Mouse (Mus musculus) liver, postnatal 0 days (tissue): Measurements from ENCODE around the gene Tlnrd1. TPM values are rescaled to one million over a fixed set of nuclear protein-coding genes. Genes with fewer than 3 reads are reported as not detected.

ENCODE experiments used
- ATAC-seq: fragments of 200-750 bp; cut with Nextera tagmentation; 2 replicates; pipeline ENCODE4 v1.8.0; 2017; ENCODE audit warnings: mild to moderate bottlenecking, moderate library complexity
- DNase-seq: peaks from one replicate; pipeline ENCODE4 v3.0.0-alpha.2; 2016
- H3K27ac ChIP-seq: fragments of 300-500 bp; sonication (generic); 2 replicates; pipeline ENCODE4 v1.5.1; 2014; ENCODE audit warnings: antibody characterized with exemption, moderate library complexity, mild to moderate bottlenecking, low read depth
- H3K27me3 ChIP-seq: fragments of 300-500 bp; sonication (generic); 2 replicates; pipeline ENCODE4 v1.6.1; 2014; ENCODE audit warnings: low read length, control low read depth, mixed read lengths; ENCODE audit not compliant: insufficient read depth
- H3K36me3 ChIP-seq: fragments of 300-500 bp; sonication (generic); replicated peaks from 2 replicates; pipeline ENCODE4 v1.6.1; 2014; ENCODE audit warnings: mild to moderate bottlenecking, control low read depth, low read length, moderate library complexity, mixed read lengths; ENCODE audit not compliant: insufficient read depth
- H3K4me1 ChIP-seq: fragments of 300-500 bp; sonication (generic); 2 replicates; pipeline ENCODE4 v1.6.1; 2014; ENCODE audit warnings: antibody characterized with exemption, mild to moderate bottlenecking, control low read depth; ENCODE audit not compliant: insufficient read depth
- H3K4me2 ChIP-seq: fragments of 300-500 bp; sonication (generic); 2 replicates; pipeline ENCODE4 v1.6.1; 2014; ENCODE audit warnings: low read depth, mild to moderate bottlenecking, low read length, moderate library complexity, mixed read lengths
- H3K4me3 ChIP-seq: fragments of 300-500 bp; sonication (generic); 2 replicates; pipeline ENCODE4 v1.5.1; 2014; ENCODE audit warnings: low read depth, low read length
- H3K9ac ChIP-seq: fragments of 300-500 bp; sonication (generic); replicated peaks from 2 replicates; pipeline ENCODE4 v1.6.1; 2014; ENCODE audit warnings: mild to moderate bottlenecking, moderate library complexity
- H3K9me3 ChIP-seq: fragments of 300-500 bp; sonication (generic); 2 replicates; pipeline ENCODE4 v1.6.1; 2016; ENCODE audit warnings: mild to moderate bottlenecking, control low read depth, low read length, mixed read lengths
- CTCF ChIP-seq: sonication (generic); IDR thresholded peaks from 2 replicates; pipeline ENCODE4 v1.5.1; 2016; ENCODE audit warnings: antibody characterized with exemption, low read depth
- EP300 ChIP-seq: IDR thresholded peaks from 2 replicates; pipeline ENCODE4 v1.6.1; 2016; ENCODE audit warnings: antibody characterized with exemption, low read depth, mild to moderate bottlenecking
- WGBS: fragments of 180-500 bp; shearing (Covaris S2); extraction: QIAGEN DNeasy Blood & Tissue Kit; methylation state at CpG from one replicate; pipeline ENCODE4 v1.1.7; 2014; ENCODE audit not compliant: insufficient replicate concordance; 5-methylcytosine and 5-hydroxymethylcytosine counted together
- polyA plus RNA-seq: library from polyadenylated mRNA; unstranded; fragments of >200 nt; fragmentation: Nextera tagmentation; extraction: Ambion mirVana; gene quantifications from 2 replicates; pipeline ENCODE4 v1.2.1, GENCODE M21; 2015

Tlnrd1 gene
- polyA plus RNA-seq, 1 experiment from 2014 or later = 6.0 TPM

DNA sequence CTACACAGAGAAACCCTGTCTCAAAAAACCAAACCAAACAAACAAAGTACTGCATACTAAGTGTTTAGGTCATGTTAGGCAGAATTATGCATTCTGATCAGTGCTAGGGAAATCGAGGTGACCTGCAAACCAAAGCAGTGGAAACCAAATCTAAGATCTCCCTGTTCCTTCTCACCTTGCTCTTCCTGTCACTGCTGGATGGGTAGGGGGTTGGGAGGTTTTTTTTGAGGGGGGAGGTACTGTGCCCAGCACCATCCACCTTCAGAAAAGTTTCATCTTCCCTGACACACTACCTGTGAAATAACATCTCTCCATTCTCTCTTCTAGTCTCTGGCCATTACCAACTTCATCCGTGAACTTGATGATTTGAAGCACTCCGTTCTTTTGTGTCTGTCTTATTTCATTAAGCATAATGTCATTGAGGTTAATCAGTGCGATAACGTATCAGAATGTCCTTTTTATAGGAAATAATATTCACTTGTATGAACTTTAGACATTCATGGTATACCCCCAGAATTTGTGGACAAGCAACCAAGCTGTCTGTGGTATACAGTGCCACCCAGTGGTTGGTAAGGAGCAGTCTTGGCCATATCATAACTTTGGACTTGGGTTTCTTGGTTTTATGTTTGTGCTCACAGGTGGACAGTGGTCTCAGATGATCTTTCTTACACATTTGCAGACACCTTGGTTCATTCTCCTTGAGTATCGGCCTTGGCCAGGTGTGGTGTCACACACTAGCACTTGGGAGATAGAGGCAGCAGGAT lies 2.4 kb upstream of the Tlnrd1 start:
- TF ChIP-seq EP300 = no peak
- TF ChIP-seq CTCF = peak; percentile 85
- H3K36me3 ChIP-seq = peaks cover 9% of the 10 kb centered on the region
- H3K4me2 ChIP-seq = peak overlapping the region; percentile 97; the same call in 1 of the 2 replicates
- no peak overlapping the region for H3K9ac ChIP-seq
- peak overlapping the region; percentile 96 for H3K27ac ChIP-seq
- peaks cover 46% of the 10 kb centered on the region for H3K4me1 ChIP-seq
- no peaks in the 10 kb centered on the region for H3K27me3 ChIP-seq
- DNase-seq (no peak), ATAC-seq (no peak)
- 85% methylated on average over 6 of the region's 6 CpGs for whole genome bisulfite sequencing
- no peak overlapping the region for H3K4me3 ChIP-seq
- no peaks in the 10 kb centered on the region for H3K9me3 ChIP-seq

- peak overlapping the region; percentile 96 for H3K27ac ChIP-seq
- H3K4me1 ChIP-seq = peaks cover 49% of the 10 kb centered on the region
- ATAC-seq = peak; percentile 14
- H3K9me3 ChIP-seq = no peaks in the 10 kb centered on the region
- peak overlapping the region; percentile 97 for H3K4me2 ChIP-seq
- 31% methylated on average over 4 of the region's 4 CpGs for WGBS
- no peak for TF ChIP-seq CTCF
- peak; percentile 84 for TF ChIP-seq EP300
- H3K9ac ChIP-seq = peak overlapping the region; percentile 96; the same call in 1 of the 2 replicates
- DNase-seq = peak; percentile 40
- H3K4me3 ChIP-seq = peak overlapping the region; percentile 92; the same call in 1 of the 2 replicates
- H3K27me3 ChIP-seq = no peaks in the 10 kb centered on the region
- peaks cover 9% of the 10 kb centered on the region for H3K36me3 ChIP-seq
These were observed 1.7 kb upstream of the Tlnrd1 start for GRCm38 (mm10) chr7:83885835-83886234.

GRCm38 (mm10) chr7:83884921-83885532 lies 922 bp upstream of the Tlnrd1 start:
- H3K4me1 ChIP-seq = peaks cover 51% of the 10 kb centered on the region
- DNase-seq (peak; percentile 51), ATAC-seq (peak; percentile 33)
- H3K4me3 ChIP-seq = peak overlapping the region; percentile 92
- H3K27me3 ChIP-seq = no peaks in the 10 kb centered on the region
- H3K27ac ChIP-seq = peak overlapping the region; percentile 96
- peak overlapping the region; percentile 97 for H3K4me2 ChIP-seq
- 23% methylated on average over 6 of the region's 6 CpGs for WGBS
- TF ChIP-seq EP300 (peak; percentile 90), CTCF (no peak)
- H3K9me3 ChIP-seq = no peaks in the 10 kb centered on the region
- peak overlapping the region; percentile 96 for H3K9ac ChIP-seq
- H3K36me3 ChIP-seq = peaks cover 9% of the 10 kb centered on the region

DNA sequence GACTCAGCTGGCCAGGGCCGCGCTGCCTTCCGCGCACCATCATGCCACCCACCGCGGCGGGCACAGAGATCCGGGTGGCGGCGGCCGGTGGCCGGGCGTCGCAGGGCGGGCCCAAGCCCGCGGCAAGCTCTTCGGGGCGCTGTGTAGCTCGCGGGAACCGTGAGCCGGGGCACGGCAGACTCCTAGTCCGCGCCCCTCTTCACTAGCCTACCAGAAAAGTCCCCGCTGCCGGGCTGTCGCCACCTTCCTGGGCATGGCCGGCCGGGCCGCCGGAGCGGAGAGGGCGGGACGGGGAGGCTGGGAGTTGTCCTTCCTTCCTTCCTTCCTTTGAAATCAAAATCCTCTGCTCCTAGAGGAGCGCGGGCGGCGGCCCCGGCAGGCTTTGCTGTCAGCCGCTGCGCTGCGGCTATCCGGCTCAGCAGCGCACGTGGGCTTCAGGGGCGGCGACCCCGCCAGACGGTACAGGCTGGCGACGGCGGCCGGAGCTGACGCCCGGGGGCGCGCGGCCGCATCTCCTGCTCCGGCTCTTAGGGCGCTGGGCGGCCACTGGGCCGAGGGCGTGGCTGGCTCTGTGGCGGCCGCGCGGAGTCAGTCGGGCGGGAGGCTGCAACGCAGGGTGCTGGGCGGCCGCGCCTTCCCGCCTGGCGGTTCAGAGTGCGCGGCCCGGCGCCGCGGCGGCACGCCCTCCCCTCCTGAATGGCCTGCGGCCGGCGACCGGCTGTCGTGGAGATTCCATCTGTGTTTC lies 657 bp downstream of the Tlnrd1 start:
- H3K27ac ChIP-seq = peak overlapping the region; percentile 96
- peaks cover 12% of the 10 kb centered on the region for H3K36me3 ChIP-seq
- H3K9me3 ChIP-seq = no peaks in the 10 kb centered on the region
- H3K9ac ChIP-seq = peak overlapping the region; percentile 96
- no peaks in the 10 kb centered on the region for H3K27me3 ChIP-seq
- peak; percentile 87 for DNase-seq
- H3K4me2 ChIP-seq = peak overlapping the region; percentile 97
- H3K4me1 ChIP-seq = peaks cover 46% of the 10 kb centered on the region
- no peak for TF ChIP-seq EP300
- H3K4me3 ChIP-seq = peak overlapping the region; percentile 92
- WGBS = under 1% methylated on average over 58 of the region's 91 CpGs
- ATAC-seq = peak; percentile 80

- Histone ChIP-seq H3K27me3 (no peaks in the 10 kb centered on the region), H3K4me3 (peak overlapping the region; percentile 92), H3K36me3 (peaks cover 12% of the 10 kb centered on the region), H3K4me2 (peak overlapping the region; percentile 97), H3K27ac (peak overlapping the region; percentile 96), H3K9ac (peak overlapping the region; percentile 96), H3K9me3 (no peaks in the 10 kb centered on the region), H3K4me1 (peaks cover 53% of the 10 kb centered on the region)
- TF ChIP-seq CTCF = no peak
- TF ChIP-seq EP300 = no peak
- ATAC-seq = peak; percentile 30
- peak; percentile 80 for DNase-seq
- 19% methylated on average over 54 of the region's 56 CpGs for whole genome bisulfite sequencing
These were observed 1.4 kb downstream of the Tlnrd1 start for GRCm38 (mm10) chr7:83882633-83883275.
